Comparison of ENCODE assay signal across 21 mouse cellular contexts in genomic region chr11:11506187-11506586, GRCm38 (mm10). TPM values are rescaled to one million over a fixed set of nuclear protein-coding genes. Genes with fewer than 3 reads are reported as not detected.
A peak's percentile ranks its signal among the peaks of the same experiment; 100 is the strongest.
DNase-seq lines count a peak whose midpoint lies in the region; ATAC-seq and TF ChIP-seq lines count a peak whose summit lies in the region.
"Had no signal": no experiment of that assay in that cellular context is flagged by ENCODE, and none has a peak within 500 bp of the region (broad histone marks: within the 10 kb centered on the region; RNA-seq: fewer than 3 reads in every experiment).

No protein-coding gene starts in this region.

- no peak overlapping the region for H3K4me3 ChIP-seq in intestine, postnatal 0 days (ENCODE audit: low read depth, low read length)
- H3K4me3 ChIP-seq: embryonic facial prominence, embryonic 10.5 days; heart, embryonic 13.5 days; hindbrain, embryonic 13.5 days; intestine, embryonic 15.5 days; limb, embryonic 15.5 days; liver, embryonic 15.5 days; midbrain, embryonic 13.5 days; neural tube, embryonic 13.5 days had no signal

- H3K4me2 ChIP-seq in intestine, postnatal 0 days (replicated peaks; ENCODE audit: low read depth): no peak overlapping the region
- H3K4me2 ChIP-seq: heart, embryonic 13.5 days; hindbrain, embryonic 13.5 days; intestine, embryonic 15.5 days; limb, embryonic 15.5 days; liver, embryonic 15.5 days; midbrain, embryonic 13.5 days; neural tube, embryonic 13.5 days had no signal

- TF ChIP-seq CTCF in intestine, postnatal 0 days (IDR thresholded peaks at IDR 0.05; ENCODE audit: low read depth): no peak

- no peaks in the 10 kb centered on the region for H3K27me3 ChIP-seq in intestine, postnatal 0 days (replicated peaks; ENCODE audit: control insufficient read depth, insufficient read depth, low read length)
- H3K27me3 ChIP-seq: heart, embryonic 13.5 days; hindbrain, embryonic 13.5 days; intestine, embryonic 15.5 days; limb, embryonic 15.5 days; liver, embryonic 15.5 days; midbrain, embryonic 13.5 days; neural tube, embryonic 13.5 days had no signal

- no peaks in the 10 kb centered on the region for H3K4me1 ChIP-seq in intestine, postnatal 0 days (replicated peaks; ENCODE audit: control insufficient read depth, insufficient read depth, low read length)
- H3K4me1 ChIP-seq: embryonic facial prominence, embryonic 10.5 days; heart, embryonic 13.5 days; hindbrain, embryonic 13.5 days; intestine, embryonic 15.5 days; limb, embryonic 15.5 days; liver, embryonic 15.5 days; midbrain, embryonic 13.5 days; neural tube, embryonic 13.5 days had no signal

- no peak overlapping the region for H3K27ac ChIP-seq in intestine, postnatal 0 days (ENCODE audit: low read depth, low read length)
- H3K27ac ChIP-seq: embryonic facial prominence, embryonic 10.5 days; heart, embryonic 13.5 days; hindbrain, embryonic 13.5 days; intestine, embryonic 15.5 days; limb, embryonic 15.5 days; liver, embryonic 15.5 days; midbrain, embryonic 13.5 days; neural tube, embryonic 13.5 days had no signal

- 78% methylated on average over 2 of the region's 2 CpGs for WGBS in intestine, postnatal 0 days

- peak; percentile 96 for ATAC-seq in inflammation-experienced regulatory T-cells, adult 6 months
- no peak for ATAC-seq in intestine, postnatal 0 days
- ATAC-seq: intestine, embryonic 15.5 days; lung, postnatal 0 days; midbrain, embryonic 13.5 days had no signal

- H3K9me3 ChIP-seq in intestine, postnatal 0 days (ENCODE audit: control insufficient read depth): no peaks in the 10 kb centered on the region
- H3K9me3 ChIP-seq: embryonic facial prominence, embryonic 10.5 days; hindbrain, embryonic 13.5 days; intestine, embryonic 15.5 days; limb, embryonic 15.5 days; liver, embryonic 15.5 days; midbrain, embryonic 13.5 days; neural tube, embryonic 13.5 days had no signal

- DNase-seq in A20 (ENCODE audit: low read depth, low spot score): peak; percentile 80
- DNase-seq in CD4-positive, CD25-positive, alpha-beta regulatory T cell, adult 2 months (ENCODE audit: low read depth, low spot score): peak; percentile 83
- peak; percentile 67 to 72 for DNase-seq in thymus, postnatal 10 days (ENCODE audit: low spot score in 2 of 2)
- no peak for DNase-seq in layer of hippocampus, adult 9-10 months (ENCODE audit: low spot score)
- no peak for DNase-seq in embryo, embryonic 10 days (ENCODE audit: low spot score)
- DNase-seq: cerebellum, adult 2 months; gastrocnemius, postnatal 10 days; heart, adult 18-20 months; kidney, postnatal 4 days; right cerebral cortex, postnatal 14 days had no signal

- H3K36me3 ChIP-seq in intestine, postnatal 0 days (ENCODE audit: control insufficient read depth, insufficient read depth): no peaks in the 10 kb centered on the region
- H3K36me3 ChIP-seq: embryonic facial prominence, embryonic 10.5 days; heart, embryonic 13.5 days; hindbrain, embryonic 13.5 days; intestine, embryonic 15.5 days; limb, embryonic 15.5 days; liver, embryonic 15.5 days; midbrain, embryonic 13.5 days; neural tube, embryonic 13.5 days had no signal

- no peak overlapping the region for H3K9ac ChIP-seq in intestine, postnatal 0 days (ENCODE audit: low read depth, low read length)
- H3K9ac ChIP-seq: heart, embryonic 13.5 days; hindbrain, embryonic 13.5 days; intestine, embryonic 15.5 days; limb, embryonic 15.5 days; liver, embryonic 15.5 days; midbrain, embryonic 13.5 days; neural tube, embryonic 13.5 days had no signal

RNA-seq across cellular contexts. Expression of gene Zpbp, which starts 44.0 kb away (rescaled TPM):
- under 1 TPM in 2 of 3 experiments, not detected in 1; 0.47 to 0.63 TPM for polyA plus RNA-seq in inflammation-experienced regulatory T-cells, adult 6 months (2017; shearing (Covaris generic))
- 0.12 and 0.29 TPM in 2 replicates for polyA plus RNA-seq in intestine, postnatal 0 days (2015; fragmentation: Nextera tagmentation; extraction: Ambion mirVana)

RNA-seq across cellular contexts. Expression of gene Spata48, which starts 44.3 kb away (rescaled TPM):
- polyA plus RNA-seq in inflammation-experienced regulatory T-cells, adult 6 months (2017; shearing (Covaris generic)): under 1 TPM in 1 of 3 experiments, not detected in 2; 0.31 TPM
- polyA plus RNA-seq in intestine, postnatal 0 days (2015; fragmentation: Nextera tagmentation; extraction: Ambion mirVana): 1.3 TPM in 1 of 2 replicates, not detected in the other

Comparison
In these comparisons a context has a peak if more than half of its experiments do, and no peak if none do; other contexts are left out.
1. DNase-seq: peak in A20 (single experiment), CD4-positive, CD25-positive, alpha-beta regulatory T cell, adult 2 months (single experiment) and thymus, postnatal 10 days (2 of 2); none in layer of hippocampus, adult 9-10 months (single experiment) and embryo, embryonic 10 days (single experiment).